Mouse (Mus musculus): ENCODE measurements around the gene 9330182L06Rik. TPM values are rescaled to one million over a fixed set of nuclear protein-coding genes. Genes with fewer than 3 reads are reported as not detected.

The 9330182L06Rik gene
- polyA plus RNA-seq, 1 experiment from 2014 or later: 24.5 TPM

DNA sequence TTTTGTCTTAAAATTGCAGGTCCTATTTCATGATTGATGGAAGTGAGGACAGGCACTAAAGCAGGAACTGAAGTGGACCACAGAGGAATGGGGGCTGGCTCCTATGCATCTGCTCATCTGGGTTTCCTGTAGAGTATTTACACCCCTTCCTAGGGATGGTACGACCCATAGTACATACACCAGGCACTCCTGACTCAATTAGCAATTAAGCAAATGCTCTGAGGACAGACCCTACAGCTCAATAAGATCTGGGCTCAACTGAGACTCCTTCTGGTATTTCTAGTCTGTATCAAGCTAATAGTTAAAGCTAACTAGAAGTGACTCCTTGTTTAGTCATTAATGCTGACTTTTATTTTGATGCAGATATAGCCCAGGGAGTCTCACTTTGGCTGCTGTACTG lies 60.9 kb downstream of the 9330182L06Rik start:
- Histone ChIP-seq H3K9me3 (replicated peaks; ENCODE audit: control insufficient read depth, low read length, poor library complexity, severe bottlenecking) (no peaks in the 10 kb centered on the region), H3K27ac (ENCODE audit: low read length) (no peak overlapping the region), H3K27me3 (ENCODE audit: control insufficient read depth, insufficient read depth, low read depth, low read length) (no peaks in the 10 kb centered on the region), H3K4me3 (ENCODE audit: low read depth, low read length) (no peak overlapping the region), H3K4me1 (ENCODE audit: control insufficient read depth, insufficient read depth, low read length) (no peaks in the 10 kb centered on the region), H3K36me3 (ENCODE audit: control insufficient read depth, insufficient read depth, low read length) (no peaks in the 10 kb centered on the region), H3K4me2 (ENCODE audit: low read length) (no peak overlapping the region), H3K9ac (ENCODE audit: low read depth, low read length) (no peak overlapping the region)
- WGBS: 61% methylated on average over 1 of the region's 1 CpGs
- no peak for ATAC-seq

DNA sequence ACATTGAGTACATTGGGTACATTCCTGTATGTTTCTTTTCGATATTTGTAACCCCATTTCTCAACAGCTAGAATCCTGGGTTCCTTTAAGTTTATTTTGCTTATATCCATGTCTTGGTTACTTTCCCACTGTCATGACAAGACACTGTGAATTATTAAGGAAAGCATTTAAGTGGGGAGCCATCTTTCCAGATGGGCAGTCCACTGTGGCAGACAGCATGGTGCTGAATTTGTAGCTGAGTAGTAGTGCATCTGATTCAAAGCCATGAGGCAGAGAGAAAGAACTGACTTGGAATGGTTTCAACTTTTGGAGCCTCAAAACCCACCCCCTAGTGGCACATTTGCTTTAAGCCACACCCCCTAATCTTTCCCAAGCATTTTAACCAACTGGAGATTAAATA lies 61.6 kb downstream of the 9330182L06Rik start:
- H3K36me3 ChIP-seq (ENCODE audit: control insufficient read depth, insufficient read depth, low read length): no peaks in the 10 kb centered on the region
- WGBS: 90% methylated on average over 1 of the region's 1 CpGs

GRCm38 (mm10) chr5:9338756-9339510 lies 73.0 kb downstream of the 9330182L06Rik start:
- no peaks in the 10 kb centered on the region for H3K27me3 ChIP-seq (ENCODE audit: control insufficient read depth, insufficient read depth, low read depth, low read length)
- 29% methylated on average over 7 of the region's 7 CpGs for WGBS
- no peak overlapping the region for H3K4me3 ChIP-seq (ENCODE audit: low read depth, low read length)
- no peaks in the 10 kb centered on the region for H3K36me3 ChIP-seq (ENCODE audit: control insufficient read depth, insufficient read depth, low read length)
- no peaks in the 10 kb centered on the region for H3K9me3 ChIP-seq (replicated peaks; ENCODE audit: control insufficient read depth, low read length, poor library complexity, severe bottlenecking)
- peak; percentile 94 for ATAC-seq
- H3K4me2 ChIP-seq (ENCODE audit: low read length): peak overlapping the region; percentile 8; the same call in 1 of the 2 replicates
- peak overlapping the region; percentile 80 for H3K27ac ChIP-seq (ENCODE audit: low read length)
- peaks cover 19% of the 10 kb centered on the region for H3K4me1 ChIP-seq (ENCODE audit: control insufficient read depth, insufficient read depth, low read length)
- H3K9ac ChIP-seq (ENCODE audit: low read depth, low read length): peak overlapping the region; percentile 8; the same call in 1 of the 2 replicates

More for the DNA sequence above, 61.6 kb downstream of the 9330182L06Rik start:
- no peak for ATAC-seq
- no peaks in the 10 kb centered on the region for H3K4me1 ChIP-seq (ENCODE audit: control insufficient read depth, insufficient read depth, low read length)
- H3K9me3 ChIP-seq (replicated peaks; ENCODE audit: control insufficient read depth, low read length, poor library complexity, severe bottlenecking): no peaks in the 10 kb centered on the region
- H3K4me2 ChIP-seq (ENCODE audit: low read length): no peak overlapping the region
- no peak overlapping the region for H3K27ac ChIP-seq (ENCODE audit: low read length)
- no peaks in the 10 kb centered on the region for H3K27me3 ChIP-seq (ENCODE audit: control insufficient read depth, insufficient read depth, low read depth, low read length)
- H3K9ac ChIP-seq (ENCODE audit: low read depth, low read length): no peak overlapping the region
- H3K4me3 ChIP-seq (ENCODE audit: low read depth, low read length): no peak overlapping the region

GRCm38 (mm10) chr5:9339511-9340173 lies 73.7 kb downstream of the 9330182L06Rik start:
- peak; percentile 88 for ATAC-seq
- no peaks in the 10 kb centered on the region for H3K27me3 ChIP-seq (ENCODE audit: control insufficient read depth, insufficient read depth, low read depth, low read length)
- no peak overlapping the region for H3K4me3 ChIP-seq (ENCODE audit: low read depth, low read length)
- 25% methylated on average over 8 of the region's 8 CpGs for WGBS
- H3K4me1 ChIP-seq (ENCODE audit: control insufficient read depth, insufficient read depth, low read length): peaks cover 23% of the 10 kb centered on the region
- peak overlapping the region; percentile 8; the same call in 1 of the 2 replicates for H3K4me2 ChIP-seq (ENCODE audit: low read length)
- H3K9ac ChIP-seq (ENCODE audit: low read depth, low read length): peak overlapping the region; percentile 8; the same call in 1 of the 2 replicates
- H3K27ac ChIP-seq (ENCODE audit: low read length): peak overlapping the region; percentile 80
- H3K36me3 ChIP-seq (ENCODE audit: control insufficient read depth, insufficient read depth, low read length): no peaks in the 10 kb centered on the region
- no peaks in the 10 kb centered on the region for H3K9me3 ChIP-seq (replicated peaks; ENCODE audit: control insufficient read depth, low read length, poor library complexity, severe bottlenecking)

GRCm38 (mm10) chr5:9344581-9344980 lies 78.7 kb downstream of the 9330182L06Rik start:
- no peaks in the 10 kb centered on the region for H3K36me3 ChIP-seq (ENCODE audit: control insufficient read depth, insufficient read depth, low read length)
- ATAC-seq: peak; percentile 88
- H3K9ac ChIP-seq (ENCODE audit: low read depth, low read length): no peak overlapping the region
- peak overlapping the region; percentile 29; the same call in 1 of the 2 replicates for H3K27ac ChIP-seq (ENCODE audit: low read length)
- no peaks in the 10 kb centered on the region for H3K27me3 ChIP-seq (ENCODE audit: control insufficient read depth, insufficient read depth, low read depth, low read length)
- H3K4me2 ChIP-seq (ENCODE audit: low read length): no peak overlapping the region
- H3K4me3 ChIP-seq (ENCODE audit: low read depth, low read length): no peak overlapping the region
- peaks cover 25% of the 10 kb centered on the region for H3K4me1 ChIP-seq (ENCODE audit: control insufficient read depth, insufficient read depth, low read length)
- WGBS: 36% methylated on average over 5 of the region's 5 CpGs
- no peaks in the 10 kb centered on the region for H3K9me3 ChIP-seq (replicated peaks; ENCODE audit: control insufficient read depth, low read length, poor library complexity, severe bottlenecking)

DNA sequence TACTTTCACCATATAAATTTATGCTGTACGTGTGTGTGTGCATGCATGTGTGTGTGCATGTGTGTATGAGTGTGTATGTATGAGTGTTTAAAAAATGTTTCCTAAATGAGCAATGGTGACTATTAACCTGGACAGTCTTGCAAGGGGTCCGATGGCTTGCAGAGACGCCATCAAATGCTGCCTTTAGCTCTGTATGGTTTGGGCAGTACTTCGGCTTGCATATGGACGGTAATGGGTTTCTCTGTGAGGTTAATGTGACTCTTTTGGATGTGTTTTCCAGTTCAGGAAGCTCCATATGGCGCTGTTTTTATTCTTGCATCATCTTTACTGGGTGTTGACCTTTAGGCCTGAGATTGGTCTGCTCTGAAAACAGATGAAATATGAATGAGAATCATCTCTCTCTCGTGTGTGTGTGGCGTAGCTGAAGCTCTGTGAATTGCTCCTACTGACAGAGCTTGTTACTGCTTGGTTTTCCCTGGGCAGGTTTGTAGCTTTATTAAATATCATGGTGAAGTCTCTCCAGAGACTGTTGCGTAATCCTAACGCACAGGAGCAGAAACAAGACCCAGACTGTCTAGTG lies 79.2 kb downstream of the 9330182L06Rik start:
- 46% methylated on average over 10 of the region's 10 CpGs for WGBS
- peaks cover 21% of the 10 kb centered on the region for H3K4me1 ChIP-seq (ENCODE audit: control insufficient read depth, insufficient read depth, low read length)
- H3K4me2 ChIP-seq (ENCODE audit: low read length): no peak overlapping the region
- H3K4me3 ChIP-seq (ENCODE audit: low read depth, low read length): no peak overlapping the region
- no peaks in the 10 kb centered on the region for H3K27me3 ChIP-seq (ENCODE audit: control insufficient read depth, insufficient read depth, low read depth, low read length)
- H3K27ac ChIP-seq (ENCODE audit: low read length): peak overlapping the region; percentile 29
- peak; percentile 57 for ATAC-seq
- no peak overlapping the region for H3K9ac ChIP-seq (ENCODE audit: low read depth, low read length)
- no peaks in the 10 kb centered on the region for H3K36me3 ChIP-seq (ENCODE audit: control insufficient read depth, insufficient read depth, low read length)
- H3K9me3 ChIP-seq (replicated peaks; ENCODE audit: control insufficient read depth, low read length, poor library complexity, severe bottlenecking): no peaks in the 10 kb centered on the region

- peak overlapping the region; percentile 29; the same call in 1 of the 2 replicates for H3K27ac ChIP-seq (ENCODE audit: low read length)
These were observed 79.7 kb downstream of the 9330182L06Rik start for GRCm38 (mm10) chr5:9345625-9346024.

GRCm38 (mm10) chr5:9346510-9346909 lies 80.6 kb downstream of the 9330182L06Rik start:
- Histone ChIP-seq H3K36me3 (ENCODE audit: control insufficient read depth, insufficient read depth, low read length) (no peaks in the 10 kb centered on the region), H3K9me3 (replicated peaks; ENCODE audit: control insufficient read depth, low read length, poor library complexity, severe bottlenecking) (no peaks in the 10 kb centered on the region), H3K4me2 (ENCODE audit: low read length) (no peak overlapping the region), H3K9ac (ENCODE audit: low read depth, low read length) (no peak overlapping the region), H3K27me3 (ENCODE audit: control insufficient read depth, insufficient read depth, low read depth, low read length) (no peaks in the 10 kb centered on the region), H3K4me1 (ENCODE audit: control insufficient read depth, insufficient read depth, low read length) (peaks cover 21% of the 10 kb centered on the region), H3K27ac (ENCODE audit: low read length) (no peak overlapping the region), H3K4me3 (ENCODE audit: low read depth, low read length) (no peak overlapping the region)
- 53% methylated on average over 4 of the region's 4 CpGs for WGBS
- no peak for ATAC-seq

More at GRCm38 (mm10) chr5:9345625-9346024, 79.7 kb downstream of the 9330182L06Rik start:
- Histone ChIP-seq H3K9me3 (replicated peaks; ENCODE audit: control insufficient read depth, low read length, poor library complexity, severe bottlenecking) (no peaks in the 10 kb centered on the region), H3K4me3 (ENCODE audit: low read depth, low read length) (no peak overlapping the region), H3K4me2 (ENCODE audit: low read length) (no peak overlapping the region), H3K36me3 (ENCODE audit: control insufficient read depth, insufficient read depth, low read length) (no peaks in the 10 kb centered on the region), H3K9ac (ENCODE audit: low read depth, low read length) (no peak overlapping the region), H3K4me1 (ENCODE audit: control insufficient read depth, insufficient read depth, low read length) (peaks cover 21% of the 10 kb centered on the region), H3K27me3 (ENCODE audit: control insufficient read depth, insufficient read depth, low read depth, low read length) (no peaks in the 10 kb centered on the region)
- ATAC-seq: no peak
- WGBS: 81% methylated on average over 3 of the region's 3 CpGs

Data from midbrain, embryonic 16.5 days (tissue).